Mouse (Mus musculus) lung, postnatal 0 days (tissue): ENCODE results near the gene Lbhd2. TPM values are rescaled to one million over a fixed set of nuclear protein-coding genes. Genes with fewer than 3 reads are reported as not detected.

Experiments used
- ATAC-seq: fragments of 200-750 bp; cut with Nextera tagmentation; 2 replicates; pipeline ENCODE4 v1.8.0; 2017; ENCODE audit warnings: moderate library complexity
- DNase-seq: peaks from one replicate; pipeline ENCODE4 v3.0.0-alpha.2; 2016; ENCODE audit warnings: low spot score
- H3K27ac ChIP-seq: fragments of 300-500 bp; sonication (generic); 2 replicates; pipeline ENCODE4 v1.5.1; 2014; ENCODE audit warnings: antibody characterized with exemption, mild to moderate bottlenecking, low read length, mixed read lengths
- H3K27me3 ChIP-seq: fragments of 300-500 bp; sonication (generic); replicated peaks from 2 replicates; pipeline ENCODE4 v1.6.1; 2014; ENCODE audit warnings: low read length, mixed read lengths; ENCODE audit not compliant: insufficient read depth
- H3K36me3 ChIP-seq: fragments of 300-500 bp; sonication (generic); 2 replicates; pipeline ENCODE4 v1.6.1; 2014; ENCODE audit warnings: low read length, mixed read lengths; ENCODE audit not compliant: insufficient read depth
- H3K4me1 ChIP-seq: fragments of 300-500 bp; sonication (generic); 2 replicates; pipeline ENCODE4 v1.6.1; 2014; ENCODE audit warnings: antibody characterized with exemption, low read depth, low read length, mixed read lengths; ENCODE audit not compliant: insufficient read depth
- H3K4me2 ChIP-seq: fragments of 300-500 bp; sonication (generic); replicated peaks from 2 replicates; pipeline ENCODE4 v1.6.1; 2014; ENCODE audit warnings: low read depth, mild to moderate bottlenecking, low read length, moderate library complexity, mixed read lengths
- H3K4me3 ChIP-seq: fragments of 300-500 bp; sonication (generic); 2 replicates; pipeline ENCODE4 v1.5.1; 2014; ENCODE audit warnings: low read depth, low read length
- H3K9ac ChIP-seq: fragments of 300-500 bp; sonication (generic); replicated peaks from 2 replicates; pipeline ENCODE4 v1.6.1; 2014; ENCODE audit warnings: low read depth, mild to moderate bottlenecking
- H3K9me3 ChIP-seq: fragments of 300-500 bp; sonication (generic); 2 replicates; pipeline ENCODE4 v1.6.1; 2016; ENCODE audit warnings: low read length, mixed read lengths
- CTCF ChIP-seq: IDR thresholded peaks from 2 replicates; pipeline ENCODE4 v1.5.1; 2016; ENCODE audit warnings: antibody characterized with exemption, mild to moderate bottlenecking
- EP300 ChIP-seq: IDR thresholded peaks from 2 replicates; pipeline ENCODE4 v1.6.1; 2016; ENCODE audit warnings: antibody characterized with exemption, mild to moderate bottlenecking, control low read depth
- WGBS: fragments of 180-500 bp; shearing (Covaris S2); extraction: QIAGEN DNeasy Blood & Tissue Kit; methylation state at CpG from one replicate; pipeline ENCODE4 v1.1.7; 2014; 5-methylcytosine and 5-hydroxymethylcytosine counted together
- polyA plus RNA-seq: library from polyadenylated mRNA; unstranded; fragments of >200 nt; fragmentation: Nextera tagmentation; extraction: Ambion mirVana; gene quantifications from 2 replicates; pipeline ENCODE4 v1.2.1, GENCODE M21; 2015

Lbhd2 gene
- polyA plus RNA-seq, 1 experiment from 2014 or later: 0.37 TPM

- Histone ChIP-seq H3K4me3 (no peak overlapping the region), H3K36me3 (no peaks in the 10 kb centered on the region), H3K9me3 (no peaks in the 10 kb centered on the region), H3K27me3 (no peaks in the 10 kb centered on the region), H3K9ac (no peak overlapping the region), H3K27ac (no peak overlapping the region), H3K4me2 (no peak overlapping the region), H3K4me1 (no peaks in the 10 kb centered on the region)
- DNase-seq (no peak), ATAC-seq (no peak)
- no peak for TF ChIP-seq EP300
- 82% methylated on average over 6 of the region's 6 CpGs for WGBS
Observed at GRCm38 (mm10) chr12:111394008-111394407, 12.6 kb upstream of the Lbhd2 start.

- no peak overlapping the region for H3K4me2 ChIP-seq
- no peaks in the 10 kb centered on the region for H3K36me3 ChIP-seq
- ATAC-seq (no peak), DNase-seq (no peak)
- H3K9ac ChIP-seq: no peak overlapping the region
- no peak for TF ChIP-seq CTCF
- TF ChIP-seq EP300: no peak
- WGBS: 59% methylated on average over 5 of the region's 5 CpGs
- H3K4me3 ChIP-seq: no peak overlapping the region
- H3K4me1 ChIP-seq: no peaks in the 10 kb centered on the region
- H3K27ac ChIP-seq: no peak overlapping the region
- H3K9me3 ChIP-seq: no peaks in the 10 kb centered on the region
- H3K27me3 ChIP-seq: no peaks in the 10 kb centered on the region
Observed at GRCm38 (mm10) chr12:111396997-111397396, 9.6 kb upstream of the Lbhd2 start.

DNA sequence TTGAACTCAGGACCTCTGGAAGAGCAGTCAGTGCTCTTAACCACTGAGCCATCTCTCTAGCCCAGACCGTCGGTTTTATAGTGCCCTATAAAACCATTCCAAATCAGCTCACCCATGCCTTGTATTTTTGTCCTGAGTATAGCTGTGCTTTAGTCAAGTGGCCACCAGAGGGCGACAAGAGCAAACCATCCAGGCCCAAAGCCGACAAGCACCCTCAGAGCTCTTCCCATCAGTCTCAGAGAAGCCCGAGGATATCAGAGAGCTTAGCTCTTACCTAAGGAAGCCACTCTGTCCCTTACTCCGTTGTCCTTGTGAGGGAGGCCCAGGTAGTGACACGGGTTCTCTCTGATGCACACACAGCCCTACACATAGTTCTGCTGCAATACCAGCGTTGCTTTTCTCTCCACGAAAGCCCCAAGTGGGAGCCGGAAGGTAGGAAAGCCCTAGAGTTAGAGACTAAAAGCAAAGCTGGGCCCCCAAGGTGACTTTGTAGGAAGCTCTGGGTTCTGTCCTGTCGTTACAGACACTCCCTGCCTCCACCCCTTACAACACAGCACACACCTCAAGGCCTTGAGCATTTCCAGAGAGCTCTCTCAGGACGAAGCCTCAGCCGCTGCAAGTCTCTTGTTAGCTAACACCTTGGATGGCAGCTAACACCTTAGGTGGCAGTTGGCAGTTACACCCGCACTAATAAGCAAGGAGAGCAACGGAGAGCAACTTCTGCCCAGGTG lies 5.0 kb upstream of the Lbhd2 start:
- H3K4me2 ChIP-seq: no peak overlapping the region
- WGBS: 16% methylated on average over 15 of the region's 15 CpGs
- peaks cover 1% of the 10 kb centered on the region; the same call in 1 of the 2 replicates for H3K27me3 ChIP-seq
- no peak for TF ChIP-seq EP300
- TF ChIP-seq CTCF: peak; percentile 95
- H3K4me1 ChIP-seq: no peaks in the 10 kb centered on the region; the same call in 1 of the 2 replicates
- no peak overlapping the region for H3K9ac ChIP-seq
- ATAC-seq (peak; percentile 85), DNase-seq (peak; percentile 92)
- no peaks in the 10 kb centered on the region for H3K9me3 ChIP-seq
- H3K4me3 ChIP-seq: no peak overlapping the region
- H3K36me3 ChIP-seq: no peaks in the 10 kb centered on the region
- H3K27ac ChIP-seq: no peak overlapping the region

GRCm38 (mm10) chr12:111404880-111405279 lies 1.7 kb upstream of the Lbhd2 start:
- peaks cover 4% of the 10 kb centered on the region; the same call in 1 of the 2 replicates for H3K4me1 ChIP-seq
- H3K9me3 ChIP-seq: no peaks in the 10 kb centered on the region
- peaks cover 6% of the 10 kb centered on the region; the same call in 1 of the 2 replicates for H3K27me3 ChIP-seq
- TF ChIP-seq CTCF (peak; percentile 20; the same call in 1 of the 2 replicates), EP300 (no peak)
- no peak overlapping the region for H3K9ac ChIP-seq
- no peak overlapping the region for H3K4me2 ChIP-seq
- H3K27ac ChIP-seq: no peak overlapping the region
- ATAC-seq (no peak), DNase-seq (no peak)
- 46% methylated on average over 10 of the region's 10 CpGs for WGBS
- H3K4me3 ChIP-seq: no peak overlapping the region
- no peaks in the 10 kb centered on the region for H3K36me3 ChIP-seq

DNA sequence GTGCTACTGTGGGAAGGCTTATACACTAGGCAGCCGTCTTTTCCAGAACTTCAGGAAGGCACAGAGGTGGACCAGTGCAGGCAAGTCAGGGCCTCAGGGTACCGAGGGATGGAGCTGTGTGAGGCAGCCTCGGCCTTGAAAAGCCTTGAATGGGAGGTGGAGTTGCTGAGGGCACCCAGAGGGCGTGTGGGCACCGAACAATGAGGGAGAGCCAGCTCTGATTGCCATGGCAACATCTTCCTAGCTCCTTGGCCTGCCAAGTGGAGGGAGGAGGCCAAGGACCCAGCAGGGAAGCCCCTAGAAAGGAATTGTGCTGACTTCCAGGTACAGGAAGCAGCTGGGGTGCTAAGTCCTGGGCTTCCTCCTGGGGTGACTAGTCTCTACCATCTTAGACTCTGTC lies 3.0 kb downstream of the Lbhd2 start:
- Histone ChIP-seq H3K4me1 (peaks cover 8% of the 10 kb centered on the region; the same call in 1 of the 2 replicates), H3K4me3 (no peak overlapping the region), H3K4me2 (no peak overlapping the region), H3K9me3 (no peaks in the 10 kb centered on the region), H3K27me3 (peaks cover 6% of the 10 kb centered on the region; the same call in 1 of the 2 replicates), H3K36me3 (no peaks in the 10 kb centered on the region), H3K9ac (no peak overlapping the region), H3K27ac (no peak overlapping the region)
- WGBS: 41% methylated on average over 5 of the region's 5 CpGs
- TF ChIP-seq CTCF (no peak), EP300 (no peak)
- DNase-seq (no peak), ATAC-seq (no peak)

DNA sequence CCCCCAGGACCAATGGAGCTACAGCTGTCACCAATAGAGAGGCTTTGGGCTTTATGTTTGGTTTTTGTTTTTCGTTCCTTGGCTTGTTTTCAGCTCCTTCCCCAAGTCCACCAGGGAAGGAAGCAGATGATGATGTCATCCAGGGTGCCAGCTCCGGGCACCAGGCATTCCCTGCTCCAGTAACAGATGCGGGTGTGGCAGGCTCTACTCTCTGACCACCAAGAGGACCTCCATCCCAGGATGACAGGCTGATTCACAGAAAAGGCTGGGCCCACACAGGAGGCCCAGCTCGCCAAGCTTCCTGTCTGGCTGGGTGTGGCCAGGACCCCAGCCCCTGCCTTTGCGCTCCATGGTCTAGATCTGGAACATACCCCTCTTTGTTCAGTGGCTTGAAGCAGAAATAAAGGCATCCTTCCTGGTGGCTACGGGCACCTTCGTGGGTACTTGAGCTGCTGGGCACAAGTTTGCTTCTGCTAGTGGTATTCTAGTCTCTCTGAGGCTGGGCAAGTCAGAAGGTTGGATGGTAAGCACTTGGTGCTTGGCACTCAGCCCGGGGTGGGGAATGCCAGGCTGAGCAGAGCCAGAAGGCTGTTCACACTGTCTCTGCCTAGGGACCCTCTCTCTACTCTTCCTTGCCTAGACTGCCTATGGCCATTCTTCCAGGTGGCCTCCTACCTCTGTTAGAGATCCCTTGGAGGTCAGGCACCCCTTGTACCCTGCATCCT lies 5.2 kb downstream of the Lbhd2 start:
- no peak overlapping the region for H3K4me2 ChIP-seq
- peaks cover 2% of the 10 kb centered on the region; the same call in 1 of the 2 replicates for H3K27me3 ChIP-seq
- no peak overlapping the region for H3K4me3 ChIP-seq
- ATAC-seq (no peak), DNase-seq (peak; percentile 31)
- no peak overlapping the region for H3K9ac ChIP-seq
- no peaks in the 10 kb centered on the region for H3K36me3 ChIP-seq
- TF ChIP-seq EP300 (no peak), CTCF (no peak)
- WGBS: 67% methylated on average over 8 of the region's 8 CpGs
- H3K4me1 ChIP-seq: peaks cover 7% of the 10 kb centered on the region; the same call in 1 of the 2 replicates
- no peaks in the 10 kb centered on the region for H3K9me3 ChIP-seq
- H3K27ac ChIP-seq: peak overlapping the region; percentile 7; the same call in 1 of the 2 replicates
